Mouse (Mus musculus) CH12.LX (cell line): Measurements from ENCODE around the gene Sorbs2.

Source experiments
- CHD2 ChIP-seq: IDR thresholded peaks from 2 replicates; pipeline ENCODE4 v1.6.1; 2011; ENCODE audit warnings: low read length, improper control_type of control experiment
- CTCF ChIP-seq, 2 experiments: IDR thresholded peaks in 1 of 2; conservative IDR thresholded peaks in 1 of 2; 2 replicates each; pipeline ENCODE4 v1.5.1; 2011 to 2012; ENCODE audit warnings: low read depth in 2 of 2, low read length in 2 of 2, improper control_type of control experiment in 1 of 2, inconsistent platforms in 1 of 2, mild to moderate bottlenecking in 1 of 2, moderate library complexity in 1 of 2
- EP300 ChIP-seq: IDR thresholded peaks from 2 replicates; pipeline ENCODE4 v1.6.1; 2011; ENCODE audit warnings: low read length, improper control_type of control experiment
- MEF2A ChIP-seq: IDR thresholded peaks from 2 replicates; pipeline ENCODE4 v1.6.1; 2014; ENCODE audit warnings: low read depth, mild to moderate bottlenecking, inconsistent platforms, low read length, improper control_type of control experiment, borderline replicate concordance
- MXI1 ChIP-seq: IDR thresholded peaks from 2 replicates; pipeline ENCODE4 v1.6.1; 2011; ENCODE audit warnings: mild to moderate bottlenecking, low read depth, low read length, improper control_type of control experiment
- NELFE ChIP-seq: IDR thresholded peaks from 2 replicates; pipeline ENCODE4 v1.6.1; 2011; ENCODE audit warnings: low read depth, low read length, improper control_type of control experiment
- NRF1 ChIP-seq: IDR thresholded peaks from 2 replicates; pipeline ENCODE4 v1.6.1; 2014; ENCODE audit warnings: low read depth, mild to moderate bottlenecking, inconsistent platforms, low read length, improper control_type of control experiment, moderate library complexity
- POLR2A ChIP-seq: IDR thresholded peaks from 2 replicates; pipeline ENCODE4 v1.6.1; 2011; ENCODE audit warnings: low read depth, mild to moderate bottlenecking, improper control_type of control experiment, low read length
- POLR2AphosphoS2 ChIP-seq: IDR thresholded peaks from 2 replicates; pipeline ENCODE4 v1.6.1; 2011; ENCODE audit warnings: low read depth, low read length, improper control_type of control experiment
- RCOR1 ChIP-seq: conservative IDR thresholded peaks from 2 replicates; pipeline ENCODE4 v1.6.1; 2012; ENCODE audit warnings: low read depth, mild to moderate bottlenecking, inconsistent platforms, low read length, improper control_type of control experiment
- USF1 ChIP-seq: IDR thresholded peaks from 2 replicates; pipeline ENCODE4 v1.6.1; 2014; ENCODE audit warnings: low read depth, mild to moderate bottlenecking, inconsistent platforms, low read length, improper control_type of control experiment
- ZKSCAN1 ChIP-seq: IDR thresholded peaks from 2 replicates; pipeline ENCODE4 v1.6.1; 2012; ENCODE audit warnings: low read depth, inconsistent platforms, low read length, improper control_type of control experiment, borderline replicate concordance
- ZMIZ1 ChIP-seq: IDR thresholded peaks from 2 replicates; pipeline ENCODE4 v1.6.1; 2012; ENCODE audit warnings: low read depth, mild to moderate bottlenecking, inconsistent platforms, low read length, improper control_type of control experiment

DNA sequence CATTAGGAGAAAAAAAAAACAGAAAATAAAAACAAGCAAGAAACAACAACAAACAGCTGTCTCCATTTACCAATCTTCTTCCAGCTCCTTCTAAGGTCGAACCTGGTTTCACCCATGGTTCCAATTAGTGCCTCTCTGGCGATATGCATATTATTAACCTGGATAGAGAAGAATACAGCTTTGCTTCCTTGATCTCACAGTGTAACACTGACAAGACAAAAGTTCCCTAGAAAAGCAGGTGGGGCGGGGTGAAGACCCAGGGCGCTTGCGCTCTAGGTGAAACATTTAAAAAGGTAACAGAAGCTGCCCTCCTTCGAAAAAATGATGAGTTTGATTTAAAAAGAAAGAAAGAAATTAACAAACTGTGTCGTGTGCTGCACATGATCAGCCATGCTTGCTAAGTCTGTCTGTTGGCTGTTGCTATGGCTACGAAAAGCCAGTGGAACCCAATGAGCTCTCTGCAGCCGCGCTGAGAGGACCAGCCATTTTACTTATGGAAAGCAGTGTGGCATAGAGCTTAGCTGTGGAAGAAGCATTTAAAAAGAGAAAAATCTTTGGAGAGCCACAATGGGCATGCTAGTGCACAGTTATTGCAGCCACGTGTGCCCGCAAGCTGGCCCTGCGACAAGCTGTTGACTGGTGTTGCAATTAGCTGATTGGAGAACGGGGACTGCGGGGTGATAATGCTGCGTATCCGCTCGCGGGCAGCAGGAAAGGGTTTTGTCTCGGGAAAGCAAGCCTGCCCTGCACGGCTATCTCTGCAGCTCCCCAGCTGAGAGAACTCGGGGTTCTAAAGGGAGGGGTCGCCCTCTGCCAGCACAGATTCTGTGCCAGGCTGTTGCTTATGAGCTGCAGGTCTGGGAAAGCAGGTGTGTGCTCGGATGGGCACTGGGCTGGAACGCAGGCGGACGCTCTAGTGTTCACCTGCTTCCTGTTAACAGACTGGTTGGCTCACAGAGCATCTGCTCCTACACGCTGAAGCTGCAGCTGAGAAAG lies 120.0 kb downstream of the Sorbs2 start:
- no peak for TF ChIP-seq MXI1
- TF ChIP-seq POLR2A = no peak
- no peak for TF ChIP-seq ZMIZ1
- no peak for TF ChIP-seq EP300
- TF ChIP-seq CTCF (conservative IDR thresholded peaks at IDR 0.05 in 1 of 2, IDR thresholded peaks at IDR 0.05 in 1 of 2; ENCODE audit: low read depth in 2 of 2, low read length in 2 of 2) = no peak
- TF ChIP-seq RCOR1 = no peak
- TF ChIP-seq ZKSCAN1 = no peak
- TF ChIP-seq MEF2A = no peak
- TF ChIP-seq CHD2 = no peak
- TF ChIP-seq NRF1 = no peak
- TF ChIP-seq POLR2AphosphoS2 = no peak
- no peak for TF ChIP-seq USF1
- no peak for TF ChIP-seq NELFE
